Mouse (Mus musculus): ENCODE measurements at regions not wholly inside any gene's neighbourhood (a gene's known extent, or its start where the extent isn't known, plus 50 kb on each side); places are given as distances from the start of the nearest gene placed in this dataset.

DNA sequence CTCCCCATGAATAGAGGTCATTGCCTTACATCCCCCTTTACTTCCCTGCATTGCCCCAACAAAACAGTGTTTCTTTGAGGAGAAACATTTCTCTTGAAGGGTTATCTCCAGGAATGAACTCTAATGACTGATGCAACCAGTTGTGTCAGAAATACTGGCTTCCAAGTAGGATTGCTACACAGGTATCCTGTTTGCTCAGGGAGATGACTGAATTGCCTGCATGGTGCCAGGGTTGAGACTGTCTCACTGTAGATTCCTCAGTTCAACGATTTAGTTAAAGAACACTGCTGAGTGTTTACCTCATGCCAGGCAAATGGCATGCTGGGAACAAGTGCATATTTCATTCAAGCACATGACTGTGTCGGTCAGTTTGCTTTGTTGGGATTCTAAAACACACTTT is 123.8 kb upstream of the Esrrg start:
- no peaks in the 10 kb centered on the region for H3K4me1 ChIP-seq (replicated peaks)
- ATAC-seq (ENCODE audit: low read depth): no peak
- no peaks in the 10 kb centered on the region for H3K27me3 ChIP-seq
- H3K4me2 ChIP-seq: no peak overlapping the region
- no peak overlapping the region for H3K27ac ChIP-seq (replicated peaks)
- H3K9me3 ChIP-seq: no peaks in the 10 kb centered on the region
- H3K4me3 ChIP-seq: no peak overlapping the region
- H3K36me3 ChIP-seq: no peaks in the 10 kb centered on the region
- no peak overlapping the region for H3K9ac ChIP-seq
- WGBS: 75% methylated on average over 2 of the region's 2 CpGs

DNA sequence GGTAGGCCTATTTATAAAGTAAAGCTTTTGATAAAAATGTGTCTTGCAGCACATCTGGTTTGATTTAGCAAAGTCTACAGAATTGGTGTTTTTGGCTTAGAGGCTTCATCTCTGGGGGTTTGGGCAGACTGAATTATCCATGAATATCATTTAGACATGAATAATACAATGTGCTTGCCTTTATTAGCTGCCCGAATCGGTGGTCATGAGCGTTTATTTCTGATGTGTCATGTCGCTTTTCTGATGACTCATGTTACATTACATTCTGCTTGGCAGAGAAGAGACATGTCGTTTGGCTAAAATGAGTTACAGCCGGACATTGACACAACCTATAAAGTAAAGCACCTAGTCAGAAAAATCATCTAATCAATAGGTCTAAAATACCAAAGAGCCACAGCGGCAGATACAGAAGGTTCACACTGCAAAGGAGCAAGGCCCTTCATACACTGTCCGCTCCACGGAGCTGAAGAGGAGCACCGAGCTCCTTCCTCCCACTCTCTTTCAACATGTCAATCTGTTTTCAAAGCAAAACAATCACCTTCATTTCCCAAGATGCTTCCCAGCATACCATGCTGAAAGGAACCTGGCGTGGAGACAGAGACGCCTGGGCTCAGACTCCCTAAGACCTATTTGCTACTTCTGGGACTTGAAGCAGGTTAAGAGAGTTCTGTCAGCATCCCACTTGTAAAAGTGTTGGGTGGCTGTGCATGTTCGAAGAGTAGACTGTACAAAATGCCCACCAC is 120.5 kb upstream of the Esrrg start:
- no peak for ATAC-seq (ENCODE audit: low read depth)
- no peaks in the 10 kb centered on the region for H3K36me3 ChIP-seq
- no peak overlapping the region for H3K4me2 ChIP-seq
- H3K4me1 ChIP-seq (replicated peaks): no peaks in the 10 kb centered on the region
- H3K4me3 ChIP-seq: no peak overlapping the region
- no peaks in the 10 kb centered on the region for H3K9me3 ChIP-seq
- H3K9ac ChIP-seq: no peak overlapping the region
- no peak overlapping the region for H3K27ac ChIP-seq (replicated peaks)
- no peaks in the 10 kb centered on the region for H3K27me3 ChIP-seq
- 83% methylated on average over 13 of the region's 13 CpGs for WGBS

DNA sequence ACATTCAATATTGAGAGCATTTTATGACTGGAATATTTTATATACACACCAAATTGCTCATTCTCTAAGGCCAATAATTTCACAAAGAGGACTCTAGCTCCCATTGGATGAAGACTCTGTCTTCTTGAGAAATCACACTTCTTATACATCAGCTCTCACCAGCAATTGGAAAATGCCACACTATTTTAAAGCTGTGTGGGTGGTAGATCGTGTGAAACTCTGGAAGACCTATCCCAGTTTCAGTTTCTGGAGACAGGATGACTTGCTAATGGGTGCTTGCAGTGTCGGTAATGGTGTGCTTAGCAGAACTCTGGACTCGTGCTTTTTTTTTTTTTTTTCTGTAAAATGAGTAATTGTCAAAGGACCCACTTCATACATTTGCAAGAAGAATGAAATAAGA is 119.1 kb upstream of the Esrrg start:
- no peaks in the 10 kb centered on the region for H3K9me3 ChIP-seq
- no peak for ATAC-seq (ENCODE audit: low read depth)
- no peaks in the 10 kb centered on the region for H3K36me3 ChIP-seq
- whole genome bisulfite sequencing: 83% methylated on average over 3 of the region's 3 CpGs
- H3K27ac ChIP-seq (replicated peaks): no peak overlapping the region
- no peak overlapping the region for H3K4me2 ChIP-seq
- H3K27me3 ChIP-seq: no peaks in the 10 kb centered on the region
- H3K9ac ChIP-seq: no peak overlapping the region
- H3K4me1 ChIP-seq (replicated peaks): no peaks in the 10 kb centered on the region
- no peak overlapping the region for H3K4me3 ChIP-seq

DNA sequence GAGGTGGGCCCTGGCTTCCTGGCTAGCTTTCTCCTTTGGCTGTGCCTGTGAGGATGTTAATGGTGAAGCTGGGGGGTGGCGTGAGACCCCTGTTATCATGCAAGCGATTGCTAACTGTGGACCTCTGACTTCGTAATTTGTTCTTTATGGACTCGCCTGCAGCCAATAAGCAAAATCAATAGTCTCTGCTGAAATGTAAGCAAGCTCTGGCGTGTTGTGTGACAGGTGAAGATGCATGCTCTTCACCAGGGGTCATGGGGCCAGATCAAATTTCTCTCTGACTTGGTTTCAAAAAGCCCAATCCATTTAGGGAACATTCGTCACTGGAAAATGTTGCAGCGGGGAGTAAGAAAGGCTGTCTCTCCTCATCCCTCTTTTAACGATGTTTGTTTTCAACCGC is 103.2 kb upstream of the Esrrg start:
- WGBS: 51% methylated on average over 9 of the region's 9 CpGs

DNA sequence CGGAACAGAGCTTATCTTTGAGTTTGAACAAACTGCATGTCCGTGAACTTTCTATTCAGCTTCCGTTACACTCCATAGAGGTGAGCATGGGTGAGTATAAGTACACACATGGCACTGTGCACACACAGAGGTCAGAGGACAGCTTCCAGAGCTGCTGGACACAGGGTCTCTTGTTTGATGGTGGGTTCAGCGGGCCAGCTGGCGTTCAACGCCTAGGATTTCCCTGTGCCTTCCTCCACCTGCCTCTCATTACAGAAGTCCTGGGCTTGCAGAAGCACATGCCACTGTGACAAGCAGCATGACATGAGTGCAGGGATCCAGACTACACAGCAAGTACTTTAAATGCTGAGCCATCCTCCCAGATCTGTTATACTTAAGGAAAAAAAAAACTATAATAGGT is 101.4 kb upstream of the Esrrg start:
- H3K4me2 ChIP-seq: no peak overlapping the region
- WGBS: 83% methylated on average over 6 of the region's 6 CpGs
- H3K4me3 ChIP-seq: no peak overlapping the region
- no peak overlapping the region for H3K9ac ChIP-seq
- no peaks in the 10 kb centered on the region for H3K27me3 ChIP-seq
- H3K27ac ChIP-seq (replicated peaks): no peak overlapping the region
- H3K36me3 ChIP-seq: no peaks in the 10 kb centered on the region
- 0 out of 2 replicates have a peak, but pooled peaks cover 5% of the 10 kb centered on the region for H3K4me1 ChIP-seq (replicated peaks)
- no peaks in the 10 kb centered on the region for H3K9me3 ChIP-seq
- ATAC-seq (ENCODE audit: low read depth): no peak

More for the DNA sequence above, 103.2 kb upstream of the Esrrg start:
- Histone ChIP-seq H3K9ac (no peak overlapping the region), H3K27me3 (no peaks in the 10 kb centered on the region), H3K4me1 (replicated peaks) (0 out of 2 replicates have a peak, but pooled peaks cover 5% of the 10 kb centered on the region), H3K36me3 (no peaks in the 10 kb centered on the region), H3K9me3 (no peaks in the 10 kb centered on the region), H3K4me2 (no peak overlapping the region), H3K27ac (replicated peaks) (no peak overlapping the region), H3K4me3 (no peak overlapping the region)
- ATAC-seq (ENCODE audit: low read depth): no peak

DNA sequence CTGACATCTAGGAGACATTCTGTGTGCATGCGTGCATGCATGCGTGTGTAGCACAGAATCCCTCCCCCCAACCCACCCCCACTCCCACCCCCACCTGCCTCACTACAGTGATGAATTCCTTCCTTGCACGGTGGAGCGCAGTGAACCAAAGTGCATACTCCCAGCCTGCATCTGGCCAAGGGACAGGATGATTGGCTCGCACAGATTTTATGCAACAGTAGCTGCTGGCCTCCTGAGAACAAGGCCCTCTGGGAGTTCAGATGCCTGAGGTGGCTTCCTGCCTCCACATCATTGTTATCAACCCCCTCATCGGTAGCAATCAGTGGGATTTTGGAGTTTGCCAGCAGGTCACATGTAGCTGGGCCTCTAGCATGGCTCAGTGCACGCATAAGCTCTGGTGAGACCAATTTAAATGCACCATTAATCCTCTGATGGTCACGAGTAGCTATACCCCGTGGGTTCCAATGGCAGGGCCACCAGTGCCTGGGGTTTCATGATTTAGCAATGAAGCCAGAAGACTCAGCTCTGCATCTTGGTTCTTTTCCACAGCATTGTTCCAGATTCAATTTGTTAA is 77.2 kb upstream of the Esrrg start:
- Histone ChIP-seq H3K4me1 (replicated peaks) (no peaks in the 10 kb centered on the region), H3K27ac (replicated peaks) (no peak overlapping the region), H3K27me3 (no peaks in the 10 kb centered on the region), H3K36me3 (no peaks in the 10 kb centered on the region), H3K4me2 (no peak overlapping the region), H3K9me3 (no peaks in the 10 kb centered on the region), H3K4me3 (no peak overlapping the region), H3K9ac (no peak overlapping the region)
- ATAC-seq (ENCODE audit: low read depth): no peak
- 76% methylated on average over 9 of the region's 9 CpGs for WGBS

GRCm38 (mm10) chr1:187536263-187536662 is 72.3 kb upstream of the Esrrg start:
- Histone ChIP-seq H3K4me2 (no peak overlapping the region), H3K36me3 (no peaks in the 10 kb centered on the region), H3K27me3 (no peaks in the 10 kb centered on the region), H3K4me3 (no peak overlapping the region), H3K4me1 (replicated peaks) (no peaks in the 10 kb centered on the region), H3K9me3 (no peaks in the 10 kb centered on the region), H3K9ac (no peak overlapping the region), H3K27ac (replicated peaks) (no peak overlapping the region)
- ATAC-seq (ENCODE audit: low read depth): no peak
- 83% methylated on average over 5 of the region's 5 CpGs for WGBS

DNA sequence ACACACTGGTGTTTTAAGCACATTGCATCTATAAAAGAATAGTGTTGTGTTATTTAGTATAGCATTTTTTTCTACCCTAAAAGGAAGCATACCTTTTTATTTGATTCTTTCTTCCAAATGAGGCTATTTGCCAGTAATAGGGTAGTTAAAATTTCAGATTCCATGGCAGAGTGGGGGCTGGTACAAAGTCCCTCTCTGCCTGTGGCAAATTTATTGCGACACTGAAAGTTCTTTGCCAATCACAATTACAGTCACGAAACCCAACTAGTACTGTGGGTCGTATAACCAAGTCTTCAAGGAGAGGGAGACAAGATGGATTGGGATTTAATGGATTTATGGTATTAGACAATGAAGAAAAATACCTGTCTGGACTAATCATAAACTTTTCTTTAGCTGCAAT is 51.9 kb upstream of the Esrrg start:
- Histone ChIP-seq H3K27me3 (no peaks in the 10 kb centered on the region), H3K4me1 (replicated peaks) (no peaks in the 10 kb centered on the region), H3K36me3 (no peaks in the 10 kb centered on the region), H3K9ac (no peak overlapping the region), H3K27ac (replicated peaks) (no peak overlapping the region), H3K4me2 (no peak overlapping the region), H3K9me3 (no peaks in the 10 kb centered on the region), H3K4me3 (no peak overlapping the region)
- ATAC-seq (ENCODE audit: low read depth): no peak
- WGBS: 60% methylated on average over 3 of the region's 3 CpGs

All from neural tube, embryonic 13.5 days (tissue).